Comparison of ENCODE assay signal across 17 mouse cellular contexts in the genomic region with DNA sequence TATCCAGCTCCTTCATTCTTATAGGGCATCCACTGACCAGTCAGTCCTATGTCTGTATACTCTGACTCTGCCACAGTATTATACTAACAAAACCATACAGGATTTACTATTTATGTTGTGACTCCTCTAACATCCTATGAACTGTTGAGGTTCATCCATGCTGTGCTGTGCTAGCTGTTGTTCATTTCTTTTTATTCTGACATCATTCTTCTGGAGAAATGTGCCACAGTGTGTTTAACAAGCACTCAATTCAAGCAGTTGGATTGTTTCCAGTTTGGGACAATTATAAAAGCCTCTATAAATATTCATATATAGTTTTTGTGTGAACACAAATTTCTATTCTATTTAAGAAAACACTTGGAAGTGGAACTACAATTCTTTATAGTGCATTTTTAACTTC.
"Had no signal": no experiment of that assay in that cellular context is flagged by ENCODE, and none has a peak within 500 bp of the region (broad histone marks: within the 10 kb centered on the region; RNA-seq: fewer than 3 reads in every experiment).

No protein-coding gene starts in this region.

- DNase-seq: kidney, adult 2 months; kidney, postnatal 25 days; layer of hippocampus, postnatal 36 days; liver, embryonic 13.5 days; lung, adult 2 months; lung, postnatal 14 days; lung, postnatal 4 days; right cerebral cortex, adult 18-20 months; right cerebral cortex, postnatal 14 days; right cerebral cortex, postnatal 4 days; thymus, postnatal 25 days had no signal

- H3K27ac ChIP-seq: kidney, postnatal 0 days; left cerebral cortex, adult 2 months; liver, embryonic 13.5 days; neural tube, embryonic 12.5 days; neural tube, embryonic 15.5 days; stomach, postnatal 0 days had no signal

- H3K4me3 ChIP-seq: left cerebral cortex, adult 2 months; liver, embryonic 13.5 days; neural tube, embryonic 12.5 days; neural tube, embryonic 15.5 days had no signal

- H3K4me1 ChIP-seq: liver, embryonic 13.5 days; neural tube, embryonic 12.5 days; neural tube, embryonic 15.5 days had no signal

- H3K9me3 ChIP-seq: liver, embryonic 13.5 days; neural tube, embryonic 12.5 days; neural tube, embryonic 15.5 days had no signal

- H3K9ac ChIP-seq: liver, embryonic 13.5 days; neural tube, embryonic 12.5 days; neural tube, embryonic 15.5 days had no signal

- H3K4me2 ChIP-seq: liver, embryonic 13.5 days; midbrain, embryonic 11.5 days; neural tube, embryonic 12.5 days; neural tube, embryonic 15.5 days had no signal

- H3K36me3 ChIP-seq: liver, embryonic 13.5 days; neural tube, embryonic 12.5 days; neural tube, embryonic 15.5 days had no signal

- H3K27me3 ChIP-seq: liver, embryonic 13.5 days; neural tube, embryonic 12.5 days; neural tube, embryonic 15.5 days had no signal
